Comparison of ENCODE assay signal across 8 mouse cellular contexts in genomic region chr17:46167014-46167413, GRCm38 (mm10). TPM values are rescaled to one million over a fixed set of nuclear protein-coding genes. Genes with fewer than 3 reads are reported as not detected.
A peak's percentile ranks its signal among the peaks of the same experiment; 100 is the strongest.
DNase-seq lines count a peak whose midpoint lies in the region; ATAC-seq and TF ChIP-seq lines count a peak whose summit lies in the region.
"Had no signal": no experiment of that assay in that cellular context is flagged by ENCODE, and none has a peak within 500 bp of the region (broad histone marks: within the 10 kb centered on the region; RNA-seq: fewer than 3 reads in every experiment).

No protein-coding gene starts in this region.

- H3K36me3 ChIP-seq in heart, postnatal 0 days (replicated peaks; ENCODE audit: control insufficient read depth, insufficient read depth, low read length) = peaks cover 71% of the 10 kb centered on the region
- peaks cover 95% of the 10 kb centered on the region for H3K36me3 ChIP-seq in megakaryocyte, embryonic 14.5 days (replicated peaks; ENCODE audit: low read length)
- peaks cover 73% of the 10 kb centered on the region for H3K36me3 ChIP-seq in myocyte (ENCODE audit: control insufficient read depth, insufficient read depth)
- H3K36me3 ChIP-seq in forebrain, embryonic 14.5 days (ENCODE audit: control insufficient read depth, insufficient read depth, low read length) = peaks cover 83% of the 10 kb centered on the region

- no peak overlapping the region for H3K4me2 ChIP-seq in heart, postnatal 0 days (ENCODE audit: low read depth, low read length)
- no peak overlapping the region for H3K4me2 ChIP-seq in myocyte (ENCODE audit: low read depth)
- H3K4me2 ChIP-seq in forebrain, embryonic 14.5 days (ENCODE audit: low read length) = no peak overlapping the region

- peak overlapping the region; percentile 66 for H3K27ac ChIP-seq in heart, postnatal 0 days (ENCODE audit: low read depth)
- H3K27ac ChIP-seq in forebrain, embryonic 14.5 days (ENCODE audit: low read depth, low read length) = no peak overlapping the region

- H3K4me1 ChIP-seq in heart, postnatal 0 days (ENCODE audit: control insufficient read depth, insufficient read depth) = peaks cover 24% of the 10 kb centered on the region
- H3K4me1 ChIP-seq in megakaryocyte, embryonic 14.5 days = peaks cover 95% of the 10 kb centered on the region
- peaks cover 11% of the 10 kb centered on the region; the same call in 1 of the 2 replicates for H3K4me1 ChIP-seq in forebrain, embryonic 14.5 days (ENCODE audit: control insufficient read depth, insufficient read depth, low read length)

- TF ChIP-seq EP300 in heart, postnatal 0 days (IDR thresholded peaks at IDR 0.05; ENCODE audit: low read depth) = no peak

- peaks cover 26% of the 10 kb centered on the region for H3K79me2 ChIP-seq in myocyte (ENCODE audit: control insufficient read depth, insufficient read depth)

- H3K9ac ChIP-seq in heart, postnatal 0 days (replicated peaks; ENCODE audit: low read depth, low read length) = peak overlapping the region; percentile 28; the same call in 1 of the 2 replicates
- H3K9ac ChIP-seq in forebrain, embryonic 14.5 days (ENCODE audit: low read length) = no peak overlapping the region

- no peak overlapping the region for H3ac ChIP-seq in myocyte (ENCODE audit: control insufficient read depth, insufficient read length)

- 82% methylated on average over 11 of the region's 11 CpGs for WGBS in heart, postnatal 0 days
- 86% methylated on average over 11 of the region's 11 CpGs for WGBS in forebrain, embryonic 14.5 days

- peak; percentile 57 for TF ChIP-seq POLR2A in myocyte (IDR thresholded peaks at IDR 0.05; ENCODE audit: insufficient read length, low read depth)

- DNase-seq in heart, postnatal 0 days (ENCODE audit: low spot score) = peak; percentile 63
- no peak for DNase-seq in heart, adult 9 months (ENCODE audit: low spot score in 2 of 2)
- peak; percentile 69 for DNase-seq in adrenal gland, postnatal 14 days
- no peak for DNase-seq in forebrain, embryonic 14.5 days (ENCODE audit: low spot score)
- DNase-seq: thymus, postnatal 25 days had no signal

- H3K4me3 ChIP-seq in heart, postnatal 0 days (ENCODE audit: low read depth, low read length) = no peak overlapping the region
- peak overlapping the region; percentile 31 for H3K4me3 ChIP-seq in megakaryocyte, embryonic 14.5 days (replicated peaks)
- no peak overlapping the region for H3K4me3 ChIP-seq in myocyte
- no peak overlapping the region for H3K4me3 ChIP-seq in forebrain, embryonic 14.5 days (ENCODE audit: low read depth, low read length)

- peak; percentile 21; the same call in 1 of the 2 replicates for ATAC-seq in heart, postnatal 0 days (ENCODE audit: insufficient read depth, low read depth)
- ATAC-seq in megakaryocyte, adult 5-6 weeks (ENCODE audit: poor library complexity, severe bottlenecking) = no peak
- ATAC-seq in forebrain, embryonic 14.5 days = no peak

- no peaks in the 10 kb centered on the region for H3K27me3 ChIP-seq in heart, postnatal 0 days (ENCODE audit: control insufficient read depth, insufficient read depth, low read length)
- H3K27me3 ChIP-seq in megakaryocyte, embryonic 14.5 days (replicated peaks) = no peaks in the 10 kb centered on the region
- H3K27me3 ChIP-seq in myocyte (ENCODE audit: control insufficient read depth, insufficient read depth, insufficient read length) = no peaks in the 10 kb centered on the region
- no peaks in the 10 kb centered on the region for H3K27me3 ChIP-seq in forebrain, embryonic 14.5 days (replicated peaks; ENCODE audit: control insufficient read depth, insufficient read depth, low read length)

- no peaks in the 10 kb centered on the region for H3K9me3 ChIP-seq in heart, postnatal 0 days (replicated peaks; ENCODE audit: control insufficient read depth, low read length)
- H3K9me3 ChIP-seq in megakaryocyte, embryonic 14.5 days = no peaks in the 10 kb centered on the region
- H3K9me3 ChIP-seq in forebrain, embryonic 14.5 days (replicated peaks; ENCODE audit: control insufficient read depth, low read length) = no peaks in the 10 kb centered on the region

- peak; percentile 72 for TF ChIP-seq CTCF in heart, postnatal 0 days (IDR thresholded peaks at IDR 0.05; ENCODE audit: low read depth)

TF ChIP-seq in myocyte, 11 proteins besides CTCF, POLR2A, EP300 and RAD21:
- TF ChIP-seq MYOD1 (IDR thresholded peaks at IDR 0.05; ENCODE audit: control insufficient read depth in 1 of 3, insufficient read length in 2 of 3, low read depth in 2 of 3) (peak in 2 of 3 experiments; percentile 55 to 67), POLR2AphosphoS2 (IDR thresholded peaks at IDR 0.05; ENCODE audit: insufficient read length, low read depth) (peak; percentile 91), MYOG (IDR thresholded peaks at IDR 0.05; ENCODE audit: control insufficient read depth in 1 of 3, insufficient read depth in 1 of 3, insufficient read length in 2 of 3, low read depth in 2 of 3) (peak in 2 of 3 experiments; percentile 53 to 64), E2F4 (IDR thresholded peaks at IDR 0.05; ENCODE audit: insufficient read depth) (no peak), TCF3 (IDR thresholded peaks at IDR 0.05; ENCODE audit: insufficient read length, low read depth) (no peak)

RNA-seq across cellular contexts. Expression of gene Gtpbp2, which starts 6.2 kb away (rescaled TPM):
- total RNA-seq in heart, postnatal 0 days (2014; rRNA removed; ENCODE audit: low replicate concordance) = 66.4 and 99.0 TPM in 2 replicates
- polyA plus RNA-seq in heart, postnatal 0 days (2015; fragmentation: Nextera tagmentation; extraction: Ambion mirVana) = 24.5 and 25.8 TPM in 2 replicates
- 65.9 and 69.9 TPM in 2 replicates for polyA plus RNA-seq in megakaryocyte, embryonic 14.5 days (2012; ENCODE audit: insufficient read depth, low replicate concordance)
- total RNA-seq in megakaryocyte, adult 5-6 weeks (2015) = 29.3 and 30.2 TPM in 2 replicates
- total RNA-seq in megakaryocyte, adult 5-6 weeks (2017) = 47.9 and 49.6 TPM in 2 replicates
- 74.2 and 90.1 TPM in 2 replicates for total RNA-seq in adrenal gland, postnatal 14 days (2021)
- 125 TPM for polyA plus RNA-seq in myocyte (2012; fragmentation: generic; extraction: Trizol)
- 21.6 and 26.3 TPM in 2 replicates for polyA plus RNA-seq in forebrain, embryonic 14.5 days (2014; fragmentation: Nextera tagmentation; extraction: Ambion mirVana)

RNA-seq across cellular contexts. Expression of gene Mad2l1bp, which starts 13.7 kb away (rescaled TPM):
- 19.1 and 26.9 TPM in 2 replicates for total RNA-seq in heart, postnatal 0 days (2014; rRNA removed; ENCODE audit: low replicate concordance)
- 32.5 and 32.6 TPM in 2 replicates for polyA plus RNA-seq in heart, postnatal 0 days (2015; fragmentation: Nextera tagmentation; extraction: Ambion mirVana)
- polyA plus RNA-seq in megakaryocyte, embryonic 14.5 days (2012; ENCODE audit: insufficient read depth, low replicate concordance) = 8.8 and 18.5 TPM in 2 replicates
- total RNA-seq in megakaryocyte, adult 5-6 weeks (2015) = 20.5 and 20.6 TPM in 2 replicates
- 9.5 and 9.9 TPM in 2 replicates for total RNA-seq in megakaryocyte, adult 5-6 weeks (2017)
- 10.8 and 13.9 TPM in 2 replicates for total RNA-seq in adrenal gland, postnatal 14 days (2021)
- 26.8 TPM for polyA plus RNA-seq in myocyte (2012; fragmentation: generic; extraction: Trizol)
- 29.5 and 31.6 TPM in 2 replicates for polyA plus RNA-seq in forebrain, embryonic 14.5 days (2014; fragmentation: Nextera tagmentation; extraction: Ambion mirVana)

RNA-seq across cellular contexts. Expression of gene Rsph9, which starts 23.0 kb away (rescaled TPM):
- total RNA-seq in heart, postnatal 0 days (2014; rRNA removed; ENCODE audit: low replicate concordance) = 0.27 and 4.5 TPM in 2 replicates
- 4.2 and 4.7 TPM in 2 replicates for polyA plus RNA-seq in heart, postnatal 0 days (2015; fragmentation: Nextera tagmentation; extraction: Ambion mirVana)
- not detected in 2 replicates for polyA plus RNA-seq in megakaryocyte, embryonic 14.5 days (2012; ENCODE audit: insufficient read depth, low replicate concordance)
- not detected in 2 replicates for total RNA-seq in megakaryocyte, adult 5-6 weeks (2015)
- not detected in 2 replicates for total RNA-seq in megakaryocyte, adult 5-6 weeks (2017)
- 4.9 and 6.3 TPM in 2 replicates for total RNA-seq in adrenal gland, postnatal 14 days (2021)
- 3.6 TPM for polyA plus RNA-seq in myocyte (2012; fragmentation: generic; extraction: Trizol)
- polyA plus RNA-seq in forebrain, embryonic 14.5 days (2014; fragmentation: Nextera tagmentation; extraction: Ambion mirVana) = 46.8 and 47.3 TPM in 2 replicates

RNA-seq across cellular contexts. Expression of gene Polh, which starts 35.4 kb away (rescaled TPM):
- 11.0 and 13.0 TPM in 2 replicates for total RNA-seq in heart, postnatal 0 days (2014; rRNA removed; ENCODE audit: low replicate concordance)
- polyA plus RNA-seq in heart, postnatal 0 days (2015; fragmentation: Nextera tagmentation; extraction: Ambion mirVana) = 7.8 and 7.9 TPM in 2 replicates
- polyA plus RNA-seq in megakaryocyte, embryonic 14.5 days (2012; ENCODE audit: insufficient read depth, low replicate concordance) = 0.35 and 1.6 TPM in 2 replicates
- 14.2 and 18.2 TPM in 2 replicates for total RNA-seq in megakaryocyte, adult 5-6 weeks (2015)
- 28.5 and 31.8 TPM in 2 replicates for total RNA-seq in megakaryocyte, adult 5-6 weeks (2017)
- 37.3 and 38.5 TPM in 2 replicates for total RNA-seq in adrenal gland, postnatal 14 days (2021)
- 6.0 TPM for polyA plus RNA-seq in myocyte (2012; fragmentation: generic; extraction: Trizol)
- polyA plus RNA-seq in forebrain, embryonic 14.5 days (2014; fragmentation: Nextera tagmentation; extraction: Ambion mirVana) = 4.5 and 6.3 TPM in 2 replicates

RNA-seq across cellular contexts. Expression of gene Xpo5, which starts 35.6 kb away (rescaled TPM):
- 22.6 and 28.9 TPM in 2 replicates for total RNA-seq in heart, postnatal 0 days (2014; rRNA removed; ENCODE audit: low replicate concordance)
- 9.9 and 11.7 TPM in 2 replicates for polyA plus RNA-seq in heart, postnatal 0 days (2015; fragmentation: Nextera tagmentation; extraction: Ambion mirVana)
- 2.1 and 4.5 TPM in 2 replicates for polyA plus RNA-seq in megakaryocyte, embryonic 14.5 days (2012; ENCODE audit: insufficient read depth, low replicate concordance)
- 16.8 and 21.0 TPM in 2 replicates for total RNA-seq in megakaryocyte, adult 5-6 weeks (2015)
- total RNA-seq in megakaryocyte, adult 5-6 weeks (2017) = 25.1 and 26.6 TPM in 2 replicates
- total RNA-seq in adrenal gland, postnatal 14 days (2021) = 61.0 and 67.9 TPM in 2 replicates
- 31.9 TPM for polyA plus RNA-seq in myocyte (2012; fragmentation: generic; extraction: Trizol)
- polyA plus RNA-seq in forebrain, embryonic 14.5 days (2014; fragmentation: Nextera tagmentation; extraction: Ambion mirVana) = 50.5 and 50.9 TPM in 2 replicates

Comparison
In these comparisons a context has a peak if more than half of its experiments do, and no peak if none do; other contexts are left out.
1. DNase-seq: peak in heart, postnatal 0 days (single experiment) and adrenal gland, postnatal 14 days (single experiment); none in heart, adult 9 months (0 of 2) and forebrain, embryonic 14.5 days (single experiment).